Mouse (Mus musculus) kidney, postnatal 0 days (tissue): ENCODE results near the gene Mrvi1. TPM values are rescaled to one million over a fixed set of nuclear protein-coding genes. Genes with fewer than 3 reads are reported as not detected.

Experiments used
- ATAC-seq: fragments of 200-750 bp; cut with Nextera tagmentation; replicated peaks from 2 replicates; pipeline ENCODE4 v1.8.0; 2017; ENCODE audit warnings: low read depth, moderate number of reproducible peaks, moderate TSS enrichment, moderate library complexity; ENCODE audit not compliant: low FRiP score
- DNase-seq: peaks from one replicate; pipeline ENCODE4 v3.0.0-alpha.2; 2016; ENCODE audit warnings: low spot score
- H3K27ac ChIP-seq: fragments of 300-500 bp; sonication (generic); 2 replicates; pipeline ENCODE4 v1.5.1; 2014; ENCODE audit warnings: mild to moderate bottlenecking
- H3K27me3 ChIP-seq: fragments of 300-500 bp; sonication (generic); 2 replicates; pipeline ENCODE4 v1.6.1; 2014; ENCODE audit warnings: low read length, mixed read lengths; ENCODE audit not compliant: insufficient read depth
- H3K36me3 ChIP-seq: fragments of 300-500 bp; sonication (generic); 2 replicates; pipeline ENCODE4 v1.6.1; 2014; ENCODE audit warnings: low read length, mixed read lengths; ENCODE audit not compliant: insufficient read depth
- H3K4me1 ChIP-seq: fragments of 300-500 bp; sonication (generic); replicated peaks from 2 replicates; pipeline ENCODE4 v1.6.1; 2014; ENCODE audit warnings: antibody characterized with exemption, low read length, mixed read lengths; ENCODE audit not compliant: insufficient read depth
- H3K4me2 ChIP-seq: fragments of 300-500 bp; sonication (generic); 2 replicates; pipeline ENCODE4 v1.6.1; 2014; ENCODE audit warnings: mild to moderate bottlenecking, low read length, moderate library complexity, mixed read lengths
- H3K4me3 ChIP-seq: fragments of 300-500 bp; sonication (generic); replicated peaks from 2 replicates; pipeline ENCODE4 v1.5.1; 2014; ENCODE audit warnings: low read depth, low read length
- H3K9ac ChIP-seq: fragments of 300-500 bp; sonication (generic); 2 replicates; pipeline ENCODE4 v1.6.1; 2014; ENCODE audit warnings: low read depth, low read length
- H3K9me3 ChIP-seq: fragments of 300-500 bp; sonication (generic); replicated peaks from 2 replicates; pipeline ENCODE4 v1.6.1; 2016; ENCODE audit warnings: low read length, inconsistent platforms, mixed read lengths
- CTCF ChIP-seq: IDR thresholded peaks from 2 replicates; pipeline ENCODE4 v1.5.1; 2016; ENCODE audit warnings: antibody characterized with exemption, low read depth, mild to moderate bottlenecking, moderate library complexity
- WGBS: fragments of 180-500 bp; shearing (Covaris S2); extraction: QIAGEN DNeasy Blood & Tissue Kit; methylation state at CpG from one replicate; pipeline ENCODE4 v1.1.7; 2014; 5-methylcytosine and 5-hydroxymethylcytosine counted together
- polyA plus RNA-seq: library from polyadenylated mRNA; unstranded; fragments of >200 nt; fragmentation: Nextera tagmentation; extraction: Ambion mirVana; gene quantifications from 2 replicates; pipeline ENCODE4 v1.2.1, GENCODE M21; 2015

Gene Mrvi1
- polyA plus RNA-seq, 1 experiment from 2014 or later: 9.5 TPM

GRCm38 (mm10) chr7:110834018-110834417 lies 148.2 kb downstream of the Mrvi1 start:
- H3K36me3 ChIP-seq: 0 out of 2 replicates have a peak, but pooled peaks cover 8% of the 10 kb centered on the region
- DNase-seq: no peak
- no peak for TF ChIP-seq CTCF
- no peak overlapping the region for H3K4me2 ChIP-seq
- H3K4me1 ChIP-seq: no peaks in the 10 kb centered on the region
- no peak overlapping the region for H3K4me3 ChIP-seq
- H3K27ac ChIP-seq: no peak overlapping the region
- H3K9me3 ChIP-seq: no peaks in the 10 kb centered on the region
- 100% methylated on average over 1 of the region's 1 CpGs for WGBS
- no peaks in the 10 kb centered on the region for H3K27me3 ChIP-seq
- no peak for ATAC-seq
- no peak overlapping the region for H3K9ac ChIP-seq

- Histone ChIP-seq H3K4me1 (no peaks in the 10 kb centered on the region), H3K27ac (no peak overlapping the region), H3K9ac (no peak overlapping the region), H3K4me2 (no peak overlapping the region), H3K36me3 (0 out of 2 replicates have a peak, but pooled peaks cover 11% of the 10 kb centered on the region), H3K9me3 (no peaks in the 10 kb centered on the region), H3K4me3 (no peak overlapping the region), H3K27me3 (no peaks in the 10 kb centered on the region)
- 80% methylated on average over 1 of the region's 1 CpGs for WGBS
- no peak for TF ChIP-seq CTCF
- ATAC-seq: no peak
- no peak for DNase-seq
Observed at GRCm38 (mm10) chr7:110833024-110833423, 149.2 kb downstream of the Mrvi1 start.

- H3K27me3 ChIP-seq: no peaks in the 10 kb centered on the region
- H3K9me3 ChIP-seq: no peaks in the 10 kb centered on the region
- H3K4me3 ChIP-seq: no peak overlapping the region
- H3K4me1 ChIP-seq: 0 out of 2 replicates have a peak, but pooled peaks cover 3% of the 10 kb centered on the region
- 82% methylated on average over 8 of the region's 8 CpGs for WGBS
- no peak overlapping the region for H3K27ac ChIP-seq
- ATAC-seq (no peak), DNase-seq (no peak)
- TF ChIP-seq CTCF: no peak
- H3K36me3 ChIP-seq: peaks cover 16% of the 10 kb centered on the region; the same call in 1 of the 2 replicates
- no peak overlapping the region for H3K9ac ChIP-seq
- H3K4me2 ChIP-seq: no peak overlapping the region
Observed at GRCm38 (mm10) chr7:110823995-110824953, 158.0 kb downstream of the Mrvi1 start.

GRCm38 (mm10) chr7:110823593-110823992 lies 158.7 kb downstream of the Mrvi1 start:
- Histone ChIP-seq H3K9me3 (no peaks in the 10 kb centered on the region), H3K4me3 (no peak overlapping the region), H3K4me2 (no peak overlapping the region), H3K27ac (no peak overlapping the region), H3K36me3 (peaks cover 13% of the 10 kb centered on the region; the same call in 1 of the 2 replicates), H3K27me3 (no peaks in the 10 kb centered on the region), H3K9ac (no peak overlapping the region), H3K4me1 (0 out of 2 replicates have a peak, but pooled peaks cover 3% of the 10 kb centered on the region)
- no peak for DNase-seq
- ATAC-seq: no peak
- WGBS: 55% methylated on average over 4 of the region's 4 CpGs
- no peak for TF ChIP-seq CTCF

- no peak for DNase-seq
- peaks cover 13% of the 10 kb centered on the region; the same call in 1 of the 2 replicates for H3K36me3 ChIP-seq
Observed at GRCm38 (mm10) chr7:110823076-110823475, 159.2 kb downstream of the Mrvi1 start.

GRCm38 (mm10) chr7:110822055-110822454 lies 160.2 kb downstream of the Mrvi1 start:
- H3K36me3 ChIP-seq: peaks cover 13% of the 10 kb centered on the region; the same call in 1 of the 2 replicates
- TF ChIP-seq CTCF: no peak
- H3K27ac ChIP-seq: no peak overlapping the region
- WGBS: 31% methylated on average over 4 of the region's 4 CpGs
- no peak overlapping the region for H3K4me2 ChIP-seq
- 0 out of 2 replicates have a peak, but pooled peaks cover 3% of the 10 kb centered on the region for H3K4me1 ChIP-seq
- H3K4me3 ChIP-seq: no peak overlapping the region
- no peaks in the 10 kb centered on the region for H3K27me3 ChIP-seq
- no peaks in the 10 kb centered on the region for H3K9me3 ChIP-seq
- no peak overlapping the region for H3K9ac ChIP-seq
- DNase-seq (no peak), ATAC-seq (no peak)

More at GRCm38 (mm10) chr7:110823076-110823475, 159.2 kb downstream of the Mrvi1 start:
- 44% methylated on average over 8 of the region's 8 CpGs for WGBS
- Histone ChIP-seq H3K4me2 (no peak overlapping the region), H3K4me1 (0 out of 2 replicates have a peak, but pooled peaks cover 3% of the 10 kb centered on the region), H3K9ac (no peak overlapping the region), H3K27me3 (no peaks in the 10 kb centered on the region), H3K4me3 (no peak overlapping the region), H3K9me3 (no peaks in the 10 kb centered on the region), H3K27ac (no peak overlapping the region)
- no peak for ATAC-seq
- TF ChIP-seq CTCF: no peak
